Mouse (Mus musculus) heart, postnatal 14 days (tissue): ENCODE data around the gene Tma16. TPM values are rescaled to one million over a fixed set of nuclear protein-coding genes. Genes with fewer than 3 reads are reported as not detected.

ENCODE experiments used
- DNase-seq, 2 experiments: peaks; one replicate each; pipeline ENCODE4 v3.0.0; 2021 to 2022
- intact Hi-C: fragments of 180-260 bp; cut with DNase I; formaldehyde crosslinking; loops from one replicate; pipeline ENCODE4 v1.15.1; 2025
- total RNA-seq, 2 experiments: library from RNA; stranded (reverse); gene quantifications; 2 replicates each; pipeline ENCODE4 v1.2.3; 2021

Gene Tma16
- total RNA-seq, 2 experiments from 2014 or later = 3.8 to 4.0 TPM

- no peak for DNase-seq
- intact Hi-C loops = no loop called here
Measured at GRCm38 (mm10) chr8:66433577-66433976, 52.8 kb downstream of the Tma16 start.

GRCm38 (mm10) chr8:66430639-66431038 is 55.7 kb downstream of the Tma16 start:
- DNase-seq = no peak
- intact Hi-C loops = no loop called here

Other genes with a start within 250 kb of the Tma16 start
- gene Tktl2, start 25.2 kb upstream of the Tma16 start, total RNA-seq = not detected
- not detected for gene Npy5r, start 201.6 kb upstream of the Tma16 start, total RNA-seq
- gene Npy1r, start 210.7 kb upstream of the Tma16 start, total RNA-seq = 1 to 10 TPM; 1.2 to 1.4 TPM